Comparison of ENCODE assay signal across 9 mouse cellular contexts in the genomic region with DNA sequence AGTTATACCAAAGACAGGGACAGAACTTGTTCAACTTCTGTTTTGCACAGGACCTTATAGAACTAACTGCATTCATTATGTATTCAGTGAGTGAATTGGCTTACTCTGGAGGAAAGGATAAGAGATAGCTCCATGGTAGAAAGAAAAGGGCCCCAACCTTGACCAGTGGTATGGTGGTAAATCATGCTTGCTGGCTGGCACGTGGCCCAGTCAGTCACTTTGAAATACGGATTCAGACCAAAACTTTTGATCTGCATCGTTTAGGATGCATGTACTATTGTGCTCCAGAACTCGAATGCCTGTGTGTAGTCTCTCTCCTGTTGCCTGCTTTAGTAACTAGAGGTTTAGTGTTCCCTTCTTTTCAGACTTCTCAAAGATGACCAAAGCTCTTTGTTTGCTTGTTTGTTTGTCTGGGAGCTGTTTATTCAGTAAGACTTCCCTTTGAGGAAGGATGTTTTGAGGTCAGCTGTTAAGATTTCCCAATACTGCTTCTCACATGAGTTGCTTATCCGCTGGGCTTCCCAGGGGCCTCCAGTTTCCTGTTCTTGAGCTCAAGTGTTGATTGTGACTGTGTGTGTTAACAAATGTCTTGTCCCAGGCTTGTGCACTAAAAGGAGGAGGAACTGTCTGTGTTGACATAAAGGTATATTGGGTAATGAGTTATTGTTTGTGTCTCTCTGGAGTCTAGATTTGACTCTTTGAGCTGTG. TPM values are rescaled to one million over a fixed set of nuclear protein-coding genes. Genes with fewer than 3 reads are reported as not detected.
DNase-seq lines count a peak whose midpoint lies in the region; ATAC-seq and TF ChIP-seq lines count a peak whose summit lies in the region.
"Had no signal": no experiment of that assay in that cellular context is flagged by ENCODE, and none has a peak within 500 bp of the region (broad histone marks: within the 10 kb centered on the region; RNA-seq: fewer than 3 reads in every experiment).

No protein-coding gene starts in this region.

- peaks cover 18% of the 10 kb centered on the region for H3K36me3 ChIP-seq in liver, adult 2 months (ENCODE audit: control insufficient read depth, insufficient read depth, low read length)
- H3K36me3 ChIP-seq in limb, embryonic 13.5 days: peaks cover 28% of the 10 kb centered on the region

- no peaks in the 10 kb centered on the region for H3K9me3 ChIP-seq in limb, embryonic 13.5 days
- H3K9me3 ChIP-seq: midbrain, embryonic 12.5 days had no signal

- H3K27ac ChIP-seq in liver, adult 2 months (replicated peaks; ENCODE audit: insufficient read depth, low read depth, low read length): peak overlapping the region; percentile 78
- H3K27ac ChIP-seq in limb, embryonic 13.5 days: peak overlapping the region; percentile 33; the same call in 1 of the 2 replicates
- H3K27ac ChIP-seq: midbrain, embryonic 12.5 days had no signal

- peaks cover 38% of the 10 kb centered on the region for H3K79me2 ChIP-seq in liver, adult 2 months (ENCODE audit: control insufficient read depth, insufficient read depth, low read length)

- peaks cover 31% of the 10 kb centered on the region for H3K4me1 ChIP-seq in liver, adult 2 months (ENCODE audit: control insufficient read depth, insufficient read depth, low read length)
- peaks cover 54% of the 10 kb centered on the region for H3K4me1 ChIP-seq in limb, embryonic 13.5 days

- no peak overlapping the region for H3K4me3 ChIP-seq in liver, adult 2 months (ENCODE audit: insufficient read depth, low read depth, low read length)
- H3K4me3 ChIP-seq in limb, embryonic 13.5 days: no peak overlapping the region
- H3K4me3 ChIP-seq: midbrain, embryonic 12.5 days had no signal

- no peak overlapping the region for H3K9ac ChIP-seq in liver, adult 2 months (ENCODE audit: low read depth, low read length)
- H3K9ac ChIP-seq in limb, embryonic 13.5 days: no peak overlapping the region
- H3K9ac ChIP-seq: midbrain, embryonic 12.5 days had no signal

- no peak for TF ChIP-seq CTCF in liver, adult 2 months (IDR thresholded peaks at IDR 0.05; ENCODE audit: low read depth, low read length)
- TF ChIP-seq CTCF in brain, embryonic 14.5 days (IDR thresholded peaks at IDR 0.05; ENCODE audit: borderline replicate concordance, extremely low read depth, insufficient read depth, insufficient read length): no peak

- ATAC-seq in limb, embryonic 13.5 days (ENCODE audit: low FRiP score, low read depth): no peak
- peak; percentile 75 for ATAC-seq in neutrophil, adult 5-6 weeks (ENCODE audit: extremely low read depth, insufficient number of reproducible peaks, low FRiP score, poor library complexity, severe bottlenecking)

- H3K27me3 ChIP-seq in liver, adult 2 months (ENCODE audit: control insufficient read depth, insufficient read depth, low read length): no peaks in the 10 kb centered on the region
- no peaks in the 10 kb centered on the region for H3K27me3 ChIP-seq in limb, embryonic 13.5 days
- H3K27me3 ChIP-seq: midbrain, embryonic 12.5 days had no signal

- 0 out of 2 replicates have a peak overlapping the region, but pooled peaks have one; percentile 4 for H3K4me2 ChIP-seq in limb, embryonic 13.5 days (replicated peaks)
- H3K4me2 ChIP-seq: midbrain, embryonic 12.5 days had no signal

- WGBS in liver, adult 2 months: 4% methylated on average over 5 of the region's 5 CpGs
- WGBS in limb, embryonic 13.5 days: 54% methylated on average over 5 of the region's 5 CpGs

- peak; percentile 65 for DNase-seq in liver, adult 2 months (ENCODE audit: extremely low read depth, low read depth, low spot score)
- DNase-seq in liver: no peak
- peak; percentile 14 for DNase-seq in brain, embryonic 14.5 days (ENCODE audit: low read depth)
- DNase-seq in gastrocnemius, adult 8-10 months (ENCODE audit: low spot score in 2 of 2): no peak
- DNase-seq in left cerebral cortex, adult 18-20 months (ENCODE audit: low spot score in 2 of 2): no peak
- no peak for DNase-seq in urinary bladder, postnatal 10 days (ENCODE audit: low spot score)

- TF ChIP-seq POLR2A in liver, adult 2 months (IDR thresholded peaks at IDR 0.05; ENCODE audit: extremely low read depth, insufficient read depth, low read length): no peak
- TF ChIP-seq POLR2A in brain, embryonic 14.5 days (IDR thresholded peaks at IDR 0.05; ENCODE audit: borderline replicate concordance, extremely low read depth, insufficient read depth, insufficient read length, poor library complexity, severe bottlenecking): no peak

RNA-seq across cellular contexts. Expression of a gene that starts 4.7 kb away (rescaled TPM):
- 71.5 and 81.2 TPM in 2 replicates for total RNA-seq in liver, adult 2 months (2014; rRNA removed)
- 92.7 and 105 TPM in 2 replicates for polyA plus RNA-seq in liver, adult 2 months (2012; rRNA removed)
- 49.7 and 61.1 TPM in 2 replicates for polyA plus RNA-seq in brain, embryonic 14.5 days (2012; rRNA removed)
- polyA plus RNA-seq in limb, embryonic 13.5 days (2015; fragmentation: Nextera tagmentation; extraction: Ambion mirVana): 86.3 and 89.6 TPM in 2 replicates
- total RNA-seq in neutrophil, adult 5-6 weeks (2017): 373 and 380 TPM in 2 replicates
- total RNA-seq in gastrocnemius, adult 8-10 months (2022): 100 to 1,000 TPM; 196 to 235 (median 208) TPM
- 10 to 100 TPM; 59.3 to 61.4 TPM for total RNA-seq in left cerebral cortex, adult 18-20 months (2021)

RNA-seq across cellular contexts. Expression of a gene that starts 14.5 kb away (rescaled TPM):
- total RNA-seq in liver, adult 2 months (2014; rRNA removed): 4.5 and 4.7 TPM in 2 replicates
- 8.3 and 16.3 TPM in 2 replicates for polyA plus RNA-seq in liver, adult 2 months (2012; rRNA removed)
- polyA plus RNA-seq in brain, embryonic 14.5 days (2012; rRNA removed): 11.7 and 13.6 TPM in 2 replicates
- 41.9 and 43.1 TPM in 2 replicates for polyA plus RNA-seq in limb, embryonic 13.5 days (2015; fragmentation: Nextera tagmentation; extraction: Ambion mirVana)
- total RNA-seq in neutrophil, adult 5-6 weeks (2017): 82.5 and 86.9 TPM in 2 replicates
- 10 to 100 TPM; 79.7 to 98.2 (median 83.9) TPM for total RNA-seq in gastrocnemius, adult 8-10 months (2022)
- total RNA-seq in left cerebral cortex, adult 18-20 months (2021): 10 to 100 TPM; 22.4 to 30.3 TPM

RNA-seq across cellular contexts. Expression of a gene that starts 34.2 kb away (rescaled TPM):
- total RNA-seq in liver, adult 2 months (2014; rRNA removed): not detected in 2 replicates
- polyA plus RNA-seq in liver, adult 2 months (2012; rRNA removed): not detected in 2 replicates
- not detected in 2 replicates for polyA plus RNA-seq in brain, embryonic 14.5 days (2012; rRNA removed)
- not detected in 2 replicates for polyA plus RNA-seq in limb, embryonic 13.5 days (2015; fragmentation: Nextera tagmentation; extraction: Ambion mirVana)
- 0.35 TPM in 1 of 2 replicates, not detected in the other for total RNA-seq in neutrophil, adult 5-6 weeks (2017)
- not detected for total RNA-seq in gastrocnemius, adult 8-10 months (2022)
- total RNA-seq in left cerebral cortex, adult 18-20 months (2021): not detected
- polyA plus RNA-seq: midbrain, embryonic 12.5 days had no signal

RNA-seq across cellular contexts. Expression of a gene that starts 35.4 kb away (rescaled TPM):
- total RNA-seq in liver, adult 2 months (2014; rRNA removed): 8.8 and 9.9 TPM in 2 replicates
- 4.5 and 5.1 TPM in 2 replicates for polyA plus RNA-seq in liver, adult 2 months (2012; rRNA removed)
- 22.5 and 24.9 TPM in 2 replicates for polyA plus RNA-seq in brain, embryonic 14.5 days (2012; rRNA removed)
- 29.4 and 29.9 TPM in 2 replicates for polyA plus RNA-seq in limb, embryonic 13.5 days (2015; fragmentation: Nextera tagmentation; extraction: Ambion mirVana)
- total RNA-seq in neutrophil, adult 5-6 weeks (2017): 31.3 and 38.4 TPM in 2 replicates
- 10 to 100 TPM; 19.0 to 22.2 (median 19.5) TPM for total RNA-seq in gastrocnemius, adult 8-10 months (2022)
- 10 to 100 TPM; 37.0 to 37.3 TPM for total RNA-seq in left cerebral cortex, adult 18-20 months (2021)

RNA-seq across cellular contexts. Expression of a gene that starts 58.1 kb away (rescaled TPM):
- total RNA-seq in liver, adult 2 months (2014; rRNA removed): 152 and 153 TPM in 2 replicates
- 130 and 152 TPM in 2 replicates for polyA plus RNA-seq in liver, adult 2 months (2012; rRNA removed)
- polyA plus RNA-seq in brain, embryonic 14.5 days (2012; rRNA removed): 111 and 116 TPM in 2 replicates
- polyA plus RNA-seq in limb, embryonic 13.5 days (2015; fragmentation: Nextera tagmentation; extraction: Ambion mirVana): 81.0 and 90.9 TPM in 2 replicates
- 63.7 and 74.1 TPM in 2 replicates for total RNA-seq in neutrophil, adult 5-6 weeks (2017)
- total RNA-seq in gastrocnemius, adult 8-10 months (2022): 10 to 100 TPM in 3 of 4 experiments, 1 to 10 TPM in 1; 8.5 to 13.5 (median 11.1) TPM
- total RNA-seq in left cerebral cortex, adult 18-20 months (2021): 10 to 100 TPM; 65.6 to 69.1 TPM

Comparison
In these comparisons a context has a peak if more than half of its experiments do, and no peak if none do; other contexts are left out.
1. DNase-seq: peak in liver, adult 2 months (single experiment) and brain, embryonic 14.5 days (single experiment); none in liver (single experiment), gastrocnemius, adult 8-10 months (0 of 2), left cerebral cortex, adult 18-20 months (0 of 2) and urinary bladder, postnatal 10 days (single experiment).